In the genomic region with DNA sequence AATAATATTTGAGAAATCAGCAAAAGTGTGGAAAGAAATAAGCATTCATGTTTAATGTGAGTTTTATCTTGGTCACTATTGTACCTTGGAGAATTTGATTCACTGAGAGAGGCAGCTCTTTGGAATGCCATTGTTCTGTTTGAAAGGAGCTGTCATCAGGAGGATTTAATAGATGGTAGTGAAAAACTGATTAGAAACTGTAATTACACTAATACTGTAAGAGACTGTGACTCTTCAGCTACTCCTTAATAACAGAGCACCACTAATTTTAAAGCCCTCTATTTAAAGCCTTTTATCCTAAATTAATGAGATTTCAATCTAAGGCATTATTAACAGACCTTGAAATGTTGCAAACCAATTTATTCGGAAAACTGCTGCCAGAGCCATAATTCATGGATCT, we compare ENCODE assay signal across 18 mouse cellular contexts.
"Had no signal": no experiment of that assay in that cellular context is flagged by ENCODE, and none has a peak within 500 bp of the region (broad histone marks: within the 10 kb centered on the region; RNA-seq: fewer than 3 reads in every experiment).

No protein-coding gene starts in this region.

- H3K27me3 ChIP-seq: limb, embryonic 12.5 days; limb, embryonic 15.5 days; megakaryocyte, embryonic 14.5 days; midbrain, embryonic 13.5 days had no signal

- H3K9ac ChIP-seq: limb, embryonic 12.5 days; limb, embryonic 15.5 days; liver, embryonic 14.5 days; liver, postnatal 0 days; lung, embryonic 14.5 days; midbrain, embryonic 13.5 days had no signal

- H3K9me3 ChIP-seq: limb, embryonic 12.5 days; limb, embryonic 15.5 days; megakaryocyte, embryonic 14.5 days; midbrain, embryonic 10.5 days; midbrain, embryonic 13.5 days had no signal

- DNase-seq: kidney, adult 9 months; kidney, postnatal 14 days; kidney, postnatal 4 days; left cerebral cortex, postnatal 4 days; liver, postnatal 0 days; lung, embryonic 14.5 days; thymus, adult 18-20 months; thymus, postnatal 36 days had no signal

- H3K27ac ChIP-seq: limb, embryonic 12.5 days; limb, embryonic 15.5 days; liver, embryonic 14.5 days; midbrain, embryonic 10.5 days; midbrain, embryonic 13.5 days had no signal

- H3K36me3 ChIP-seq: limb, embryonic 12.5 days; limb, embryonic 15.5 days; midbrain, embryonic 10.5 days; midbrain, embryonic 13.5 days had no signal

- ATAC-seq: liver, postnatal 0 days; lung, postnatal 0 days; midbrain, embryonic 13.5 days; midbrain, embryonic 16.5 days had no signal

- H3K4me1 ChIP-seq: limb, embryonic 12.5 days; limb, embryonic 15.5 days; megakaryocyte, embryonic 14.5 days; midbrain, embryonic 10.5 days; midbrain, embryonic 13.5 days had no signal

- H3K4me3 ChIP-seq: limb, embryonic 12.5 days; limb, embryonic 15.5 days; megakaryocyte, embryonic 14.5 days; midbrain, embryonic 10.5 days; midbrain, embryonic 13.5 days; myocyte had no signal

- H3K4me2 ChIP-seq: limb, embryonic 12.5 days; limb, embryonic 15.5 days; liver, embryonic 11.5 days; lung, embryonic 14.5 days; midbrain, embryonic 13.5 days had no signal
